Mouse (Mus musculus): Measurements from ENCODE around the gene Efcab14. TPM values are rescaled to one million over a fixed set of nuclear protein-coding genes. Genes with fewer than 3 reads are reported as not detected.
A peak's percentile ranks its signal among the peaks of the same experiment; 100 is the strongest.

Gene Efcab14
- polyA plus RNA-seq, 1 experiment, result 32.5 TPM

GRCm38 (mm10) chr4:115734867-115735266, 2.7 kb upstream of the Efcab14 start:
- 61% methylated on average over 4 of the region's 4 CpGs for WGBS
- DNase-seq, result no peak
- no peak for TF ChIP-seq CTCF (IDR thresholded peaks at IDR 0.05; ENCODE audit: insufficient read depth, low read length)
- TF ChIP-seq POLR2A (IDR thresholded peaks at IDR 0.05; ENCODE audit: borderline replicate concordance, extremely low read depth, low read depth, low read length), result no peak
- Histone ChIP-seq H3K4me1 (ENCODE audit: control insufficient read depth, insufficient read depth, low read length) (peaks cover 9% of the 10 kb centered on the region; the same call in 1 of the 2 replicates), H3K4me3 (replicated peaks; ENCODE audit: extremely low read depth, low read depth, low read length) (no peak overlapping the region)

DNA sequence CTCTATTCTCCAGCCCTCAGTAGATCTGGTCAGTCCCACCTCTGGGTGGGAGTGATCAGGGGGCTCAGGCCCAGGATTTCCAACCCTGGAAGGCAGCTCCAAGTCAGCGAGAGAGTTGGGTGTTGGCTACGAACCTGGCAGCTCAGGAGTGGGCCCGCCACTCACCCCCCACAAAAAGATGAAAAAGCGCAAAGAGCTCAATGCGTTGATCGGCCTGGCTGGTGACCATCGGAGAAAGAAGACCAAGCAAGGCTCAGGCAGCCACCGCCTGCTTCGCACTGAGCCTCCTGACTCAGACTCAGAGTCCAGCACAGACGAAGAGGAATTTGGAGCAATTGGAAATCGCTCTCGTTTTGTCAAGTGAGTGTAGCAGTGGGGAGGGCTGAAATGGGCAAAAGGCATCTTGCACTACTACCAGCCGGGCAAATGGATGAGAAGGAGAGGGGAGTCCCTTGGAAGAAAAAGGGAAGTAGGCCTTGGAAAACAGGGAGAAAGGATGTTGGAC, 989 bp downstream of the Efcab14 start:
- 29% methylated on average over 13 of the region's 13 CpGs for WGBS
- Histone ChIP-seq H3K4me3 (replicated peaks; ENCODE audit: extremely low read depth, low read depth, low read length) (no peak overlapping the region), H3K4me1 (ENCODE audit: control insufficient read depth, insufficient read depth, low read length) (peaks cover 6% of the 10 kb centered on the region; the same call in 1 of the 2 replicates)
- DNase-seq, result no peak
- no peak for TF ChIP-seq CTCF (IDR thresholded peaks at IDR 0.05; ENCODE audit: insufficient read depth, low read length)
- no peak for TF ChIP-seq POLR2A (IDR thresholded peaks at IDR 0.05; ENCODE audit: borderline replicate concordance, extremely low read depth, low read depth, low read length)

GRCm38 (mm10) chr4:115742658-115743057, 5.1 kb downstream of the Efcab14 start:
- no peak for DNase-seq
- Histone ChIP-seq H3K4me3 (replicated peaks; ENCODE audit: extremely low read depth, low read depth, low read length) (no peak overlapping the region), H3K4me1 (ENCODE audit: control insufficient read depth, insufficient read depth, low read length) (peaks cover 6% of the 10 kb centered on the region; the same call in 1 of the 2 replicates)
- no peak for TF ChIP-seq CTCF (IDR thresholded peaks at IDR 0.05; ENCODE audit: insufficient read depth, low read length)
- no peak for TF ChIP-seq POLR2A (IDR thresholded peaks at IDR 0.05; ENCODE audit: borderline replicate concordance, extremely low read depth, low read depth, low read length)

- Histone ChIP-seq H3K4me3 (replicated peaks; ENCODE audit: extremely low read depth, low read depth, low read length) (no peak overlapping the region), H3K4me1 (ENCODE audit: control insufficient read depth, insufficient read depth, low read length) (peaks cover 6% of the 10 kb centered on the region; the same call in 1 of the 2 replicates)
- TF ChIP-seq POLR2A (IDR thresholded peaks at IDR 0.05; ENCODE audit: borderline replicate concordance, extremely low read depth, low read depth, low read length), result no peak
- TF ChIP-seq CTCF (IDR thresholded peaks at IDR 0.05; ENCODE audit: insufficient read depth, low read length), result no peak
- 66% methylated on average over 4 of the region's 4 CpGs for WGBS
- no peak for DNase-seq
Measured at GRCm38 (mm10) chr4:115743096-115743495, 5.6 kb downstream of the Efcab14 start.

DNA sequence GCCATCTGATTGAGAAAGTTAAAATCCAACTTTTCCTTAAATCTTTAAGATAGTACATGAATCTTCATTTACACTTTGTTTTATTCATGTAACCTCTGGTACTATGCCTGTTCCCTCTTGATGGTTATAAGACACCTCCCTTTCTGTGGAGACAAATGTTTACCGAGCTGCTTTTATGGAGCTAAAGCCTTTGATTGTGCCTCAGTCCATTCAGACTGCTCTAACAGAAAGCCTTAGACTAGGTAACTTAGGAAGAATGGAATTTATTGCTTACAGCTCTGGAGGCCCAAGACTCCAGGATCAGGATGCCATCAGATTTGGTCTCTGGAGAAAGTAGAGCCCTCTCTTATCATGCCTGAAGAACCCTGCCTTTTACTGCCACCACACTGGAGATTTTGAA, 10.6 kb downstream of the Efcab14 start:
- DNase-seq, result no peak
- 82% methylated on average over 1 of the region's 1 CpGs for WGBS
- TF ChIP-seq CTCF (IDR thresholded peaks at IDR 0.05; ENCODE audit: insufficient read depth, low read length), result no peak
- Histone ChIP-seq H3K4me1 (ENCODE audit: control insufficient read depth, insufficient read depth, low read length) (no peaks in the 10 kb centered on the region), H3K4me3 (replicated peaks; ENCODE audit: extremely low read depth, low read depth, low read length) (no peak overlapping the region)

- WGBS, result 81% methylated on average over 1 of the region's 1 CpGs
- DNase-seq, result no peak
- Histone ChIP-seq H3K4me1 (ENCODE audit: control insufficient read depth, insufficient read depth, low read length) (no peaks in the 10 kb centered on the region), H3K4me3 (replicated peaks; ENCODE audit: extremely low read depth, low read depth, low read length) (no peak overlapping the region)
- TF ChIP-seq POLR2A (IDR thresholded peaks at IDR 0.05; ENCODE audit: borderline replicate concordance, extremely low read depth, low read depth, low read length) (no peak), CTCF (IDR thresholded peaks at IDR 0.05; ENCODE audit: insufficient read depth, low read length) (no peak)
Measured at GRCm38 (mm10) chr4:115749336-115749735, 11.8 kb downstream of the Efcab14 start.

DNA sequence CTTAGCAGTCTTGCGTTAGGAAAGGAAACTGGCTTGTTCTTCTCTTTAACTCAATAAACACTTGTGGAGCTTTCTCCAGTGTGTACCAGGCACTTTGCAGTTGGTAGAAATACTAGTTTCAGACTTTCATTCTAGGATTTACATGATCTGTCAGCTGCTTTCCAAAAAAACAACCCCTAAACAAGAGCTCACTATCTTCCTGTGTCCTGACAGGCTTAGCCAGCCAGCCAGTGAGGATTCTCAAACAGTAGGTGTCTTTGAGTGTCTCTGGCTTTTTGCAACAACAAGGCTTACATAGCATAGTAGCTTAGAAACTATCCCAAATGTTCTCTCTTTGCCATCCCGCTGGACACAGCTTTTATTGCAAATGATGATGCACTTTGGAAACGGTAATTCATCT, 16.6 kb downstream of the Efcab14 start:
- TF ChIP-seq POLR2A (IDR thresholded peaks at IDR 0.05; ENCODE audit: borderline replicate concordance, extremely low read depth, low read depth, low read length) (no peak), CTCF (IDR thresholded peaks at IDR 0.05; ENCODE audit: insufficient read depth, low read length) (no peak)
- Histone ChIP-seq H3K4me1 (ENCODE audit: control insufficient read depth, insufficient read depth, low read length) (no peaks in the 10 kb centered on the region), H3K4me3 (replicated peaks; ENCODE audit: extremely low read depth, low read depth, low read length) (no peak overlapping the region)
- no peak for DNase-seq
- WGBS, result 92% methylated on average over 3 of the region's 3 CpGs

GRCm38 (mm10) chr4:115754851-115755250, 17.3 kb downstream of the Efcab14 start:
- 94% methylated on average over 1 of the region's 1 CpGs for WGBS
- no peak overlapping the region for H3K4me3 ChIP-seq (replicated peaks; ENCODE audit: extremely low read depth, low read depth, low read length)
- no peak for TF ChIP-seq CTCF (IDR thresholded peaks at IDR 0.05; ENCODE audit: insufficient read depth, low read length)
- TF ChIP-seq POLR2A (IDR thresholded peaks at IDR 0.05; ENCODE audit: borderline replicate concordance, extremely low read depth, low read depth, low read length), result no peak
- no peaks in the 10 kb centered on the region for H3K4me1 ChIP-seq (ENCODE audit: control insufficient read depth, insufficient read depth, low read length)
- no peak for DNase-seq

DNA sequence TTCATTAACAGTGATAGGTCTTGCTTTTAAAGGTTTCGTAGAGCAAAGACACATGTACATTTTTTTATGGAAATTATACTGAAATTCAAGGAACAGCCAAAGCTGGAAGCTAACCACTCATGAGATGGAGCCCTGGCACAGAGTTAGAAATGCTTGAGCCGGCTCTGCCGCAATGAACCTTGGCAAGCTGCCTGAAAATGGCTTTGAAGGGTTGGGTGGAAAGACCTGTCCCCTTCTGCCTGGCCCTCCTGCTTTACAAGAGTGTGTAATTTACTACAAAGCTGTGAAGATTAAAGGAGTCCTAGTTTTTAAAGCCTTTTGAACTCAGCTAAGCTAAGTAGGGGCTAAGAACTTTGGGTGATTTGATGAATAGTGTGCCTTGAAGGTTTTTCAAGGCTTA, 23.7 kb downstream of the Efcab14 start:
- no peak for TF ChIP-seq CTCF (IDR thresholded peaks at IDR 0.05; ENCODE audit: insufficient read depth, low read length)
- no peaks in the 10 kb centered on the region; the same call in 1 of the 2 replicates for H3K4me1 ChIP-seq (ENCODE audit: control insufficient read depth, insufficient read depth, low read length)
- no peak overlapping the region for H3K4me3 ChIP-seq (replicated peaks; ENCODE audit: extremely low read depth, low read depth, low read length)
- peak; percentile 44 for DNase-seq
- 51% methylated on average over 3 of the region's 3 CpGs for WGBS

- Histone ChIP-seq H3K4me3 (replicated peaks; ENCODE audit: extremely low read depth, low read depth, low read length) (no peak overlapping the region), H3K4me1 (ENCODE audit: control insufficient read depth, insufficient read depth, low read length) (no peaks in the 10 kb centered on the region; the same call in 1 of the 2 replicates)
- no peak for DNase-seq
- TF ChIP-seq POLR2A (IDR thresholded peaks at IDR 0.05; ENCODE audit: borderline replicate concordance, extremely low read depth, low read depth, low read length), result no peak
- TF ChIP-seq CTCF (IDR thresholded peaks at IDR 0.05; ENCODE audit: insufficient read depth, low read length), result no peak
- WGBS, result 93% methylated on average over 11 of the region's 11 CpGs
Measured at GRCm38 (mm10) chr4:115764581-115764980, 27.0 kb downstream of the Efcab14 start.
